Mouse (Mus musculus): Measurements from ENCODE around the gene Syne3. TPM values are rescaled to one million over a fixed set of nuclear protein-coding genes. Genes with fewer than 3 reads are reported as not detected.
A peak's percentile ranks its signal among the peaks of the same experiment; 100 is the strongest.

Gene Syne3
- polyA plus RNA-seq, 1 experiment from 2014 or later, result 3.0 TPM

DNA sequence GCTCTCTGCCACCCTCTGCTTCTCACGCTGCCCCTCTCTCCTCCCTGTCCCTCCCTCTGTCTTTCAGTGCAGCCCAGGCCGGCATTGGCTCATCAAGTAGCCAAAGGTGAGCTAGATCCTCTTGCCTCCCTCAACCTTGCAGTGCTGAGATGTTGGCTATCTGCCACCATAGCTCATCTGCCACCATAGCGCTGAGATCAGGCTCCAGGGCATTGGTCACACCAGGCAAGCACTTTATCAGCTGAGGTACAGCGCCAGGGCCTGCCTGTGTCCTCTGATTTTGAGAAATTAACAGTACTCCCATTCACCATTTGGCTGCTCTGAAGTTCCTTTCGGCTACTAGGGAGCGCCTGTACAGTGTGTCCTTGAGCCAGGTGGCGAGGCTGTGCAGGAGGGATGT, 31.3 kb upstream of the Syne3 start:
- no peak overlapping the region for H3K27ac ChIP-seq (replicated peaks; ENCODE audit: low read depth, low read length)
- no peaks in the 10 kb centered on the region for H3K27me3 ChIP-seq (replicated peaks; ENCODE audit: control insufficient read depth, insufficient read depth, low read length)
- no peaks in the 10 kb centered on the region for H3K4me1 ChIP-seq (ENCODE audit: control insufficient read depth, insufficient read depth, low read length)
- no peak overlapping the region for H3K4me3 ChIP-seq (ENCODE audit: low read depth, low read length)
- H3K36me3 ChIP-seq (ENCODE audit: control insufficient read depth, insufficient read depth, low read length), result peaks cover 30% of the 10 kb centered on the region
- no peak overlapping the region for H3K9ac ChIP-seq (ENCODE audit: low read depth, low read length)
- no peak for ATAC-seq (ENCODE audit: low read depth)
- no peak for DNase-seq (ENCODE audit: low spot score)
- no peak overlapping the region for H3K4me2 ChIP-seq (ENCODE audit: low read depth, low read length)
- no peaks in the 10 kb centered on the region for H3K9me3 ChIP-seq (ENCODE audit: control insufficient read depth, low read length)
- WGBS, result 98% methylated on average over 7 of the region's 7 CpGs

DNA sequence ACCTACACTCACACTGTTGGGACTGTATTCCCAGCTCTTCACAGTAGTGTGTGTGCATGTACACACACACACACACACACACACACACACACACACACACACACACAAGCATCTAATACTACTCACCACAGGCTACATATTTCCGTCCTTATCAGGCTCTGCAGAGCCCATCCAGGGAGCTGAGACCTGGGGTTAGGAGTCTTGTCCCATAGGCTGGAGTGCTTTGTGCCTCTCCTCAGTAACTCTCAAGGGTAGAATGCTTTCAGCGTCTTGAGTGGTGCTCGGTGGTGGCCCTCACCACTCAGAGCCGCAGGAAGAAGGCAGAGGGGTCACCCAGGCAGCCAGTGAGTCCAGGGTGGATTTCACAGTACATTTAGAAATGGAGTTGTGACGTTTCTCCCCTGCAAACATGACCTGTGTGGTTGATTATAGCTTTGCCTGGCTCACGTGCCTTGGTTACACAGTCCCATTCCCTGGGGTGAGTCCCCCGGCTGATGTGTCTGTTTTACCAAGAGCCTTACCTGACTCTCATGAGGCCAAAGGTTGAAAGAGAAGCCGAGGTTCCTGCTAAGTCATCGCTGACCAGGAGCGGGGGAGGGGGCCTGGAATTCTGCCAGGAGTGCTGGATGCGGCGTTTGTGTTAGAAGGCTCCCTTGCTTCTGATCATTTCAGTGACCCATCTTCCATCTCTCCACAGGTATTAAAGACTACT, 30.1 kb upstream of the Syne3 start:
- Histone ChIP-seq H3K4me2 (ENCODE audit: low read depth, low read length) (no peak overlapping the region), H3K27ac (replicated peaks; ENCODE audit: low read depth, low read length) (no peak overlapping the region), H3K36me3 (ENCODE audit: control insufficient read depth, insufficient read depth, low read length) (peaks cover 30% of the 10 kb centered on the region), H3K27me3 (replicated peaks; ENCODE audit: control insufficient read depth, insufficient read depth, low read length) (no peaks in the 10 kb centered on the region), H3K4me1 (ENCODE audit: control insufficient read depth, insufficient read depth, low read length) (no peaks in the 10 kb centered on the region), H3K4me3 (ENCODE audit: low read depth, low read length) (no peak overlapping the region), H3K9me3 (ENCODE audit: control insufficient read depth, low read length) (no peaks in the 10 kb centered on the region), H3K9ac (ENCODE audit: low read depth, low read length) (no peak overlapping the region)
- WGBS, result 51% methylated on average over 12 of the region's 12 CpGs
- no peak for ATAC-seq (ENCODE audit: low read depth)
- no peak for DNase-seq (ENCODE audit: low spot score)

DNA sequence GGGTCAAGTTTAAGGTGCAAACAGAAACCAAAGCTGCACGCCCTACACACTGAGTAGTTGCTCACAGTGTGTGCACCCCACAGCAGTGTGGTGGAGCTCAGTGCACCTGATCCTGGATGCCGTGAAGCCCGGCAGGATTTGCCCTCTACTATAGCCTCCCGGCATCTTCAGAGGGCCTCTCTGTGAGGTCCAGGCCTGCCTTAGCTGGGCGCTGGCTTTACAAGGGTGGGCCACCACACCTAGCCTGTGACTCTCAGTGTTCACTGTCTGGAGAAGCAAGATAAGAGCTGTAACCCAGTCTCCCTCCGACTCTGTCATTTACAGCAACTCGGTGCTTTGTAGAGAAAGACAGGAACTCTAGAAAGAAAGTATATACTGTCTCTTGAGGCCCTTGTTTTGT, 29.3 kb upstream of the Syne3 start:
- DNase-seq (ENCODE audit: low spot score) (no peak), ATAC-seq (ENCODE audit: low read depth) (no peak)
- Histone ChIP-seq H3K27ac (replicated peaks; ENCODE audit: low read depth, low read length) (no peak overlapping the region), H3K9me3 (ENCODE audit: control insufficient read depth, low read length) (no peaks in the 10 kb centered on the region), H3K27me3 (replicated peaks; ENCODE audit: control insufficient read depth, insufficient read depth, low read length) (no peaks in the 10 kb centered on the region), H3K4me2 (ENCODE audit: low read depth, low read length) (no peak overlapping the region), H3K4me1 (ENCODE audit: control insufficient read depth, insufficient read depth, low read length) (peaks cover 5% of the 10 kb centered on the region), H3K9ac (ENCODE audit: low read depth, low read length) (no peak overlapping the region), H3K4me3 (ENCODE audit: low read depth, low read length) (no peak overlapping the region), H3K36me3 (ENCODE audit: control insufficient read depth, insufficient read depth, low read length) (peaks cover 30% of the 10 kb centered on the region)
- WGBS, result 82% methylated on average over 7 of the region's 7 CpGs

DNA sequence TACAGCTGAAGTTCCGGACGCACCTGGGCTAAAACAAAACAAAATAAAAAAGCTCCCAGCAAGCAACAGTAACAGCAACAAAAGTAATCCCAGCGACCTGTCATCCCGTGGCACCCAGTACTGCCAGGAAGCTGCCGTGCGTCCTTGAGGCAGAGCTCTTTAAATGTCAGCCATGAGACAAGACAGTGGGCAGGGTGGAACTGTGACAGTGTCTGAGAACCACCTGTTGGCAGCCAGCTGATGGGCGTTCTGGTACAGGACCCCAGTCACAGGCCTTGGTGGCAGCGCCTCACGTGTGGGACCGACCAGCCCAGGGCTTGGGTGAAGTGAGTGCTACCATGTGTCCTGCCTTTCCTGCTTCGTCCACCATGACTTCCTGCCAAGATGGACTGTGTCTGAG, 28.6 kb upstream of the Syne3 start:
- peaks cover 12% of the 10 kb centered on the region for H3K4me1 ChIP-seq (ENCODE audit: control insufficient read depth, insufficient read depth, low read length)
- WGBS, result 86% methylated on average over 11 of the region's 11 CpGs
- DNase-seq (ENCODE audit: low spot score), result no peak
- no peak overlapping the region for H3K27ac ChIP-seq (replicated peaks; ENCODE audit: low read depth, low read length)
- H3K9me3 ChIP-seq (ENCODE audit: control insufficient read depth, low read length), result no peaks in the 10 kb centered on the region
- H3K36me3 ChIP-seq (ENCODE audit: control insufficient read depth, insufficient read depth, low read length), result peaks cover 30% of the 10 kb centered on the region
- no peak overlapping the region for H3K4me3 ChIP-seq (ENCODE audit: low read depth, low read length)
- ATAC-seq (ENCODE audit: low read depth), result no peak
- H3K27me3 ChIP-seq (replicated peaks; ENCODE audit: control insufficient read depth, insufficient read depth, low read length), result no peaks in the 10 kb centered on the region
- H3K4me2 ChIP-seq (ENCODE audit: low read depth, low read length), result no peak overlapping the region
- no peak overlapping the region for H3K9ac ChIP-seq (ENCODE audit: low read depth, low read length)

DNA sequence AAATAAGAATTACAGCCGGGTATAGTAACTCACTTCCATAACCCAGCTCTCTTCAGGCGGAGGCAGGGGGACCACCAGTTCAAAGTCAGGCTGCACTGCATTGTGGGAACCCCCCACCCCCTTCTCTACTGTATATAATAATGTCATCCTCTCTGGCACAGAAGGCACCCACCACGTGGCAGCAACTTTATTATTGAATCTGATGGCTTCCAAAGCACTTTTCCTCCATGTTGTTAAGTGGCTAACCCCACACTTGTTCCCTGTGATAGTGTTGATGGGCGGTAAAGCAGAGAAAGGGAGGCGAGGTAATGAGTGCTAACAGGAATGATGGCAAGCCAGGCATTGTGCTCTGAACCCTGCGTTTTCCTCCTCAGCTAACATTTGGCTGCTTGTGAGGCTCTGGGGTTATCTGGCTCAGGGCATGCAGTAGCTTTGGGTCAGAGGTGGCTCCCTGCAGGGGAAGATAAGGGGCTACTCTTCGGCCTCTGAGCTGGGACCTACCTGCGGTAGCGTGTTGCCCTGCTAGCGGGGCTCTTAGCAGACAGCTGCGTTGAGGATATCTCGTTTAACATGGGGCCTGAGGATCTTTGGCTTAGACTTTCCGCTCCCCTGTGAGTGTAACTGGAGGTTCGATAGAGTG, 24.6 kb upstream of the Syne3 start:
- peak overlapping the region; percentile 84 for H3K9ac ChIP-seq (ENCODE audit: low read depth, low read length)
- peaks cover 17% of the 10 kb centered on the region for H3K4me1 ChIP-seq (ENCODE audit: control insufficient read depth, insufficient read depth, low read length)
- H3K4me2 ChIP-seq (ENCODE audit: low read depth, low read length), result peak overlapping the region; percentile 94
- H3K9me3 ChIP-seq (ENCODE audit: control insufficient read depth, low read length), result no peaks in the 10 kb centered on the region
- no peak overlapping the region for H3K27ac ChIP-seq (replicated peaks; ENCODE audit: low read depth, low read length)
- DNase-seq (ENCODE audit: low spot score) (no peak), ATAC-seq (ENCODE audit: low read depth) (no peak)
- peaks cover 14% of the 10 kb centered on the region for H3K36me3 ChIP-seq (ENCODE audit: control insufficient read depth, insufficient read depth, low read length)
- H3K27me3 ChIP-seq (replicated peaks; ENCODE audit: control insufficient read depth, insufficient read depth, low read length), result no peaks in the 10 kb centered on the region
- WGBS, result 68% methylated on average over 14 of the region's 14 CpGs
- peak overlapping the region; percentile 87 for H3K4me3 ChIP-seq (ENCODE audit: low read depth, low read length)

DNA sequence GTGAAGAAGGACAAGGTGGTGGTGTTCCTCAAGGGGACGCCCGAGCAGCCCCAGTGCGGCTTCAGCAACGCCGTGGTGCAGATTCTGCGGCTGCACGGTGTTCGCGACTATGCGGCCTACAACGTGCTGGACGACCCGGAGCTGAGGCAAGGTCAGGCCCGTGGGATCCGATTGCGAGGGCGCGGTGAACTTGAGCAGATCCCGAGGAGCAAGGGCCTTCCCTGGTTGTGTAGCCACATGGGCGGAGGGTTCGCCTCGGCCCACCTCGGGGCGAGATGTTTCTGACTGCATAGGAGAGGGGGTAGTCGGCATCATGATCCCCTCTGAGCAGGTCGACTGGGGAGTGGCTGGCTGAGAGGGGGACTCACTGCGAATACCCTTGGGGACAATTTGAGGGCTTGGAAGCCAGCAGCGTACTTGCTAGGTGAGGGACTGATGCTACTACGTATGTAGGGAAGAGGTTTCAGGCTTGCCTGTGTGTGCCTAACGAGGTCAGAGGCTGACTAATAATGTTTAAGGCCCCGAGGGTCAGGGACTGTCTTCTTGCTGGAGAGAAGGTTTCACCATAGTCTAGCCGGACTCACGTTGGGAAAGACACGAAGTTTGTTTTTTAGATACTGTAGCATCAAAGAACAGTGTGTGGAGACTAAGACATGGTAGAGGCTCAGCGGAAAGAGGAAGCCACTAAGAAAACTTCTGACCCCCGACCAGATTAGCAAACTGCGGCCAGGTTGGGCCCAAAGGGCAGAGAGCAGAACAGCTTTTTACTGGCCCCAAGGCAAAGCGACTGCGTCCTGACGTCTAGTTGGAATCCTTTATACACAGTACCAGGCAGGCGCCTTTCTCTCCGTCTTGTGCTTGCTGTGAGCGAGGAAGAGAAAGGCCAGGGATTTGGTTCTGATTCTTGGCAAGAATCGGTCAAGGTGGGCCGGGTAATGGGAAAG, 23.5 kb upstream of the Syne3 start:
- Histone ChIP-seq H3K4me2 (ENCODE audit: low read depth, low read length) (peak overlapping the region; percentile 94), H3K27me3 (replicated peaks; ENCODE audit: control insufficient read depth, insufficient read depth, low read length) (no peaks in the 10 kb centered on the region), H3K9me3 (ENCODE audit: control insufficient read depth, low read length) (no peaks in the 10 kb centered on the region), H3K36me3 (ENCODE audit: control insufficient read depth, insufficient read depth, low read length) (peaks cover 21% of the 10 kb centered on the region), H3K9ac (ENCODE audit: low read depth, low read length) (peak overlapping the region; percentile 84), H3K4me1 (ENCODE audit: control insufficient read depth, insufficient read depth, low read length) (peaks cover 17% of the 10 kb centered on the region), H3K27ac (replicated peaks; ENCODE audit: low read depth, low read length) (peak overlapping the region; percentile 63), H3K4me3 (ENCODE audit: low read depth, low read length) (peak overlapping the region; percentile 87)
- peak; percentile 45 for ATAC-seq (ENCODE audit: low read depth)
- 3% methylated on average over 28 of the region's 45 CpGs for WGBS
- DNase-seq (ENCODE audit: low spot score), result no peak

DNA sequence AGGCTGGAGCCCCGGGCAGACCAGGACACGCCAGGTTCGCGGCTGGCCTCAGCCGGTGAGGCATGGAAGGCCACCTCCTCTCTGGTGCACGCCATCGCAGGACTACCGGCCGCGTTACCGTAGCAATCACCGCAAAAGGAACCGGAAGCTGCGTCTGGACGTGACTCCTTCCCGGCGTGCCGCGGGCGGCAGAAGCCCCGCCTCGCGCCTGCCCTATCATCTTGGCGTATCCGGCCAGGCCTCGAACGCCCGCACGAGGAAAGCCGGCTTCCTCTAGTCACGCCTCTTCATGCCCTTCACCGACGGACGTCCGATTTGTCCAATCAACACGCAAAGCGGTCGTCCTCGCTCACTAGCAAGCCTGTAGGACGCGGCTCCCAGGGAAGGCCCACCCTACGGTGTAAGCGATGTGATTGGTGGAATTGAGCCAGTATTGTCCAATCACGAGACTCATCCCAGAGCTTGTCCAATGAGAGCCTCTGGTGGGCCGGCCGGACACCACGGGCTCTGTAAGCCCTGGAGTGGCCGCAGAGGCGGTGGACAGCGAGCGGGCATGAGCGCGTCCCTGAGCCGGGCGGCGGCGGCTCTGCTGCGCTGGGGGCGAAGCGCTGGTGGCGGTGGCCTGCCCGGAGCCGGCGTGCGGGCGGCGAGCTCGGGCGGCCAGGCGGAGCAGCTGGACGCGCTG, 22.7 kb upstream of the Syne3 start, which contains the start of gene Glrx5:
TSS of gene Glrx5 (plus strand) at position 542 of the 685 bp plus-strand sequence.
- H3K36me3 ChIP-seq (ENCODE audit: control insufficient read depth, insufficient read depth, low read length), result peaks cover 21% of the 10 kb centered on the region
- peak; percentile 100 for DNase-seq (ENCODE audit: low spot score)
- H3K9ac ChIP-seq (ENCODE audit: low read depth, low read length), result peak within 1 kb of the TSS; percentile 84
- under 1% methylated on average over 67 of the region's 72 CpGs for WGBS
- peak within 1 kb of the TSS; percentile 87 for H3K4me3 ChIP-seq (ENCODE audit: low read depth, low read length)
- H3K4me1 ChIP-seq (ENCODE audit: control insufficient read depth, insufficient read depth, low read length), result peaks cover 17% of the 10 kb centered on the region
- ATAC-seq (ENCODE audit: low read depth), result peak; percentile 99
- no peaks in the 10 kb centered on the region for H3K27me3 ChIP-seq (replicated peaks; ENCODE audit: control insufficient read depth, insufficient read depth, low read length)
- H3K9me3 ChIP-seq (ENCODE audit: control insufficient read depth, low read length), result no peaks in the 10 kb centered on the region
- H3K27ac ChIP-seq (replicated peaks; ENCODE audit: low read depth, low read length), result peak within 1 kb of the TSS; percentile 63
- H3K4me2 ChIP-seq (ENCODE audit: low read depth, low read length), result peak within 1 kb of the TSS; percentile 94

All from embryonic facial prominence, embryonic 14.5 days (tissue).